Mouse (Mus musculus) midbrain, embryonic 10.5 days (tissue): Measurements from ENCODE around the gene Angptl4. TPM values are rescaled to one million over a fixed set of nuclear protein-coding genes. Genes with fewer than 3 reads are reported as not detected.

Experiments used
- DNase-seq: peaks from one replicate; pipeline ENCODE4 v3.0.0-alpha.2; 2017; ENCODE audit warnings: low spot score
- H3K27ac ChIP-seq: fragments of 300-500 bp; sonication (generic); replicated peaks from 2 replicates; pipeline ENCODE4 v1.5.1; 2016; ENCODE audit warnings: mild to moderate bottlenecking
- H3K27me3 ChIP-seq: fragments of 300-500 bp; sonication (generic); 2 replicates; pipeline ENCODE4 v1.6.1; 2016; ENCODE audit warnings: low read depth, mild to moderate bottlenecking; ENCODE audit not compliant: poor library complexity, severe bottlenecking
- H3K36me3 ChIP-seq: fragments of 300-500 bp; sonication (generic); 2 replicates; pipeline ENCODE4 v1.6.1; 2016; ENCODE audit warnings: mild to moderate bottlenecking, moderate library complexity
- H3K4me1 ChIP-seq: fragments of 300-500 bp; sonication (generic); 2 replicates; pipeline ENCODE4 v1.6.1; 2016
- H3K4me3 ChIP-seq: fragments of 300-500 bp; sonication (generic); 2 replicates; pipeline ENCODE4 v1.5.1; 2016; ENCODE audit warnings: mild to moderate bottlenecking, moderate library complexity
- H3K9me3 ChIP-seq: fragments of 300-500 bp; sonication (generic); replicated peaks from 2 replicates; pipeline ENCODE4 v1.6.1; 2016; ENCODE audit warnings: mild to moderate bottlenecking
- WGBS: fragments of 180-500 bp; shearing (Covaris S2); methylation state at CpG from one replicate; pipeline ENCODE4 v1.1.7; 2016; 5-methylcytosine and 5-hydroxymethylcytosine counted together
- polyA plus RNA-seq: library from polyadenylated mRNA; unstranded; fragments of >200 nt; fragmentation: Nextera tagmentation; extraction: Ambion mirVana; gene quantifications from 2 replicates; pipeline ENCODE4 v1.2.1, GENCODE M21; 2016

The Angptl4 gene
- polyA plus RNA-seq, 1 experiment from 2014 or later = 17.7 TPM

- H3K27ac ChIP-seq = no peak overlapping the region
- no peaks in the 10 kb centered on the region for H3K36me3 ChIP-seq
- no peaks in the 10 kb centered on the region for H3K9me3 ChIP-seq
- peaks cover 10% of the 10 kb centered on the region for H3K4me1 ChIP-seq
- WGBS = 90% methylated on average over 4 of the region's 4 CpGs
- H3K4me3 ChIP-seq = no peak overlapping the region
- no peak for DNase-seq
- H3K27me3 ChIP-seq = no peaks in the 10 kb centered on the region
These were observed 7.1 kb upstream of the Angptl4 start for GRCm38 (mm10) chr17:33788732-33789131.

GRCm38 (mm10) chr17:33786375-33786774 is 4.7 kb upstream of the Angptl4 start:
- Histone ChIP-seq H3K9me3 (no peaks in the 10 kb centered on the region), H3K27ac (no peak overlapping the region), H3K36me3 (no peaks in the 10 kb centered on the region), H3K4me1 (peaks cover 19% of the 10 kb centered on the region), H3K27me3 (peaks cover 10% of the 10 kb centered on the region), H3K4me3 (no peak overlapping the region)
- DNase-seq = no peak
- WGBS = 80% methylated on average over 18 of the region's 18 CpGs

GRCm38 (mm10) chr17:33784939-33785338 is 3.3 kb upstream of the Angptl4 start:
- DNase-seq = no peak
- peaks cover 10% of the 10 kb centered on the region for H3K27me3 ChIP-seq
- peaks cover 31% of the 10 kb centered on the region for H3K4me1 ChIP-seq
- no peak overlapping the region for H3K27ac ChIP-seq
- 91% methylated on average over 2 of the region's 2 CpGs for WGBS
- no peaks in the 10 kb centered on the region for H3K9me3 ChIP-seq
- H3K4me3 ChIP-seq = no peak overlapping the region
- no peaks in the 10 kb centered on the region for H3K36me3 ChIP-seq

DNA sequence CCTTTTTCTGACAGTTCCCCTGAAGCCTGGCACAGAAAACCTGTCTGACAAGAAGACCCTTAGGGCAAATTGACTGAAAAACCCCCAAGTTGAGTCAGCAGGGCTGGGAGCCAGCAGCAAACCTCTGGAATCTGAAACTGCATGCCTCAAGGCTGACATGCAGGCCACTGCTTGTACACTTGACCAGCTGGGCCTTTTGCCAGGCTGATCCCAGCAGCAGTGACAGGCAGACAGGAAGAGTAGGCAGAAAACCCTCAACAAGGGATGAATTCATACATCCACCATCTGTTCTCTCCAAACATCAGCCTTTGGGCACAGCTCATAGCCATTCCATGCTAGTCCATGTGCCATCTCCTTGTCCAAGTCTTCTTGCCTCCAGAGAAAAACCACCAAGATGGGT is 1.8 kb upstream of the Angptl4 start:
- H3K36me3 ChIP-seq = no peaks in the 10 kb centered on the region
- peaks cover 38% of the 10 kb centered on the region for H3K4me1 ChIP-seq
- no peak overlapping the region for H3K27ac ChIP-seq
- no peaks in the 10 kb centered on the region for H3K9me3 ChIP-seq
- DNase-seq = no peak
- peaks cover 10% of the 10 kb centered on the region for H3K27me3 ChIP-seq
- no peak overlapping the region for H3K4me3 ChIP-seq

- H3K36me3 ChIP-seq = peaks cover 9% of the 10 kb centered on the region
- peaks cover 38% of the 10 kb centered on the region for H3K4me1 ChIP-seq
- peaks cover 10% of the 10 kb centered on the region for H3K27me3 ChIP-seq
- DNase-seq = no peak
- H3K4me3 ChIP-seq = peak overlapping the region; percentile 66
- peak overlapping the region; percentile 83 for H3K27ac ChIP-seq
- WGBS = 43% methylated on average over 4 of the region's 4 CpGs
- H3K9me3 ChIP-seq = no peaks in the 10 kb centered on the region
These were observed 437 bp upstream of the Angptl4 start for GRCm38 (mm10) chr17:33782067-33782466.

DNA sequence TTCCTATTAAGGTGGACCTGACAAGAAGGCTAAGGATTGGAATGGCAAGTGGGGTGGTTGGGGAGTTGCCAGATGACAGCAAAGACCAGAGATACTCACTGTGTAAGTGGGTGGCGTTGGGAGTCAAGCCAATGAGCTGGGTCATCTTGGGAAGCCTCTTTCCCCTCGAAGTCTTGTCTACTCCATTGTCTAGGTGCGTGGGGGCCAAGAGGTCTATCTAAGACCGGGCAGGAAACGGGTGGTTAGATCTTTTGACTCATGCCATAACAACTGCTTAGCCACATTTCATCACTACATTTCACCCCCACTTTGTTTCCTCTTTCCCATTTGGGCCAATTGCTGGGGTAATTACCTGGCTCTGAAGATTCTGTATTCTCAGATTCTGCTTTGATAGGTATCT is 1.2 kb downstream of the Angptl4 start:
- DNase-seq = no peak
- peak overlapping the region; percentile 66 for H3K4me3 ChIP-seq
- WGBS = 84% methylated on average over 5 of the region's 5 CpGs
- peaks cover 30% of the 10 kb centered on the region for H3K4me1 ChIP-seq
- no peaks in the 10 kb centered on the region for H3K9me3 ChIP-seq
- H3K27ac ChIP-seq = peak overlapping the region; percentile 83; the same call in 1 of the 2 replicates
- peaks cover 10% of the 10 kb centered on the region for H3K27me3 ChIP-seq
- peaks cover 19% of the 10 kb centered on the region for H3K36me3 ChIP-seq

GRCm38 (mm10) chr17:33779967-33780295 is 1.7 kb downstream of the Angptl4 start:
- peaks cover 24% of the 10 kb centered on the region for H3K36me3 ChIP-seq
- 0 out of 2 replicates have a peak overlapping the region, but pooled peaks have one; percentile 7 for H3K4me3 ChIP-seq
- no peak overlapping the region for H3K27ac ChIP-seq
- H3K4me1 ChIP-seq = peaks cover 28% of the 10 kb centered on the region
- no peak for DNase-seq
- peaks cover 10% of the 10 kb centered on the region for H3K27me3 ChIP-seq
- H3K9me3 ChIP-seq = no peaks in the 10 kb centered on the region
- 89% methylated on average over 5 of the region's 5 CpGs for WGBS

- peak overlapping the region; percentile 7 for H3K4me3 ChIP-seq
- H3K36me3 ChIP-seq = peaks cover 24% of the 10 kb centered on the region
- H3K9me3 ChIP-seq = no peaks in the 10 kb centered on the region
- H3K4me1 ChIP-seq = peaks cover 28% of the 10 kb centered on the region
- H3K27me3 ChIP-seq = peaks cover 10% of the 10 kb centered on the region
- WGBS = 59% methylated on average over 9 of the region's 9 CpGs
- H3K27ac ChIP-seq = peak overlapping the region; percentile 39
- peak; percentile 60 for DNase-seq
These were observed 2.2 kb downstream of the Angptl4 start for GRCm38 (mm10) chr17:33779271-33779966.

DNA sequence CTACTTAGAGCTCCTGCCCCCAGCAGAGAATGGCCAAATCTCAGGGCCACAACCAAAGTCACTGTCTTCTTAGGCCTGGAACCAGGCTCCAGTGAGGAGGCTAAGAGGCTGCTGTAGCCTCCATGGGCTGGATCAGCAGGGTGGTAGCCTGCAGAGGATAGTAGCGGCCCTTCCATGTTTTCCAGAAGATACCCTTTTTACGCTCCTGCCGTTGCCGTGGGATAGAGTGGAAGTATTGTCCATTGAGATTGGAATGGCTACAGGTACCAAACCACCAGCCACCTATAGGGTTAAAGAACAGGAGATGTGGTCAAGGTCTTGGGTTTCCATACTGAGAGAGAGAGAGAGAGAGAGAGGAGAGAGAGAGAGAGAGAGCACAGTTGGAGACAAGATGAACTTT is 6.3 kb downstream of the Angptl4 start:
- Histone ChIP-seq H3K9me3 (no peaks in the 10 kb centered on the region), H3K27ac (no peak overlapping the region), H3K4me3 (no peak overlapping the region), H3K27me3 (no peaks in the 10 kb centered on the region; the same call in 1 of the 2 replicates), H3K36me3 (peaks cover 24% of the 10 kb centered on the region), H3K4me1 (peaks cover 10% of the 10 kb centered on the region)
- WGBS = 89% methylated on average over 4 of the region's 4 CpGs
- DNase-seq = no peak

DNA sequence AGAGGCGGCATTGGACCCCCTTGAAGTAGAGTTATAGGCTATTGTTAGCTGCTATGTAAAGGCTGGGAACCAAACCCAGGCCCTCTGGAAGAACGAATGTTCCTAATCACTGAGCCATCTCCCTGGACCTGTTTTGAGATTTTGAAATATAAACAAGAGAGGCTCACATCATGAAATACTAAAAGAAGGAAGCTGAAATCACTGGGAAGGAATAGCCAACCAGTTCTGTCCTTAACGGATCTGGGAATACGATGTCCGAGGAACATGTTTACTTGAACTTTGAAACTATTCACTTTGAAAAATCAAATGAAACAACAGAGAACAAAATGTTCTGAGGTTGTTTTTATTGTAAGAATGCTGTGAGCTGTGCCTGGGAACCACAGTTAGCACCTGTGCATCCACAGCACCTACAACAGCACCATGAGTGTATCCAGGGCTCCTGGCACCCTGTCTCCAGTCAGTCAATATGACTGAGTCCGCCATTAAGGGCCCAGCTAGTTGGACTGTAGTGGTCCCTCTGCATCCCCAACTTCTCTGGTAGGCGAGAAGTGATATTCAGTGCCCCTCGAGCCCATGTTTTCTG is 7.0 kb downstream of the Angptl4 start:
- H3K4me1 ChIP-seq = peaks cover 7% of the 10 kb centered on the region
- H3K4me3 ChIP-seq = no peak overlapping the region
- WGBS = 95% methylated on average over 8 of the region's 8 CpGs
- H3K9me3 ChIP-seq = no peaks in the 10 kb centered on the region
- H3K27ac ChIP-seq = no peak overlapping the region
- H3K27me3 ChIP-seq = no peaks in the 10 kb centered on the region
- no peak for DNase-seq
- peaks cover 24% of the 10 kb centered on the region for H3K36me3 ChIP-seq

DNA sequence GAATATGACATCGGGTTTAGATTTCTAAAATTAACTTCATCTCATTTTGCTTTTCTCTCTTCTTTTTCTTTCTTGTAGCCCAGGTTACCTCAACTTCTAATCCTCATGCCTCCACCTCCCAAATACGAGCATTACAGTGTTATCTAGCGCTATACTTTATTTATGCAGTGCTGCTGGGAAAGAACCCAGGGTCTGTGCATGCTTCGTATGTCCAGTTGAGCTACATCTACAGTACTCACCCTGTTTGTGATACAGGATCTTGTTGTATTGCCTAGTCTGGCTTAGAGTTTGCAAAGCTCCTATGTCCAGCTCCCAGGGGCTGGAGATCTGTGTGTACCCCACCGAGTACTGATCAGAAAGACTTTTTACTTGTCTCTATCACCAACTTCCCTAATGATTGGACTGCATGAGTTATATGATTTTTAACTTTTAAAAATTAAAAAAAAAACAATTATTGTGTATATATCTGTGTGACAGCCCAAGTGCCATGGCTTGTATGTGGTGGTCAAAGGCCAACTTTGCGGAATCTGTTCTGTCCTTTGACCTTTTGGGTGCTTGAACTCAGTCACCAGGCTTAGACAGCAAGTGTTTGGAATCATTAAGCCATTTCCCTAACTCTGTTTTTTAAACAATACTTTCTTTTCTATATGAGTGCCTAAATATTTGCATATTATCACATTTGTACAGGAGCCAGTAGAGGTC is 7.6 kb downstream of the Angptl4 start:
- H3K27ac ChIP-seq = no peak overlapping the region
- H3K4me1 ChIP-seq = peaks cover under 1% of the 10 kb centered on the region; the same call in 1 of the 2 replicates
- DNase-seq = no peak
- WGBS = 90% methylated on average over 6 of the region's 6 CpGs
- peaks cover 24% of the 10 kb centered on the region for H3K36me3 ChIP-seq
- H3K4me3 ChIP-seq = no peak overlapping the region
- no peaks in the 10 kb centered on the region for H3K27me3 ChIP-seq
- H3K9me3 ChIP-seq = no peaks in the 10 kb centered on the region

DNA sequence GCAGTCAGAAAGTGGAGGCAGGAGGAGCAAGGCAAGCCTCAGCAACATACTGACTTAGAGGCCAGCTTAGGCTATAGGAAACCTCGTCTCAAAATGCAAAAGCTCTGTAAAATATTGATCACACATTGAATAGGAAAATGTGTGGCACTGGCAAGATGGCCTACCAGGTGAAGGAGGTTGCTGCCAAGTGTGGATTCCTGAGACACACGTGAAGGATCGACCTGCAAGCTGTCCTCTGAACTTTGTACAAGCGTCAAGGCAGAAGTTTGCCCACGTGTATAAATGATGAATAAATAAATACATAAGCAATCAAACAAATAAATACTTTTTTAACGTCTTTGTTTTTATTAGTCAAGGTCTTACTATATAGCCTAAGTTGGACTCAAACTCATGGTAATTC is 8.2 kb downstream of the Angptl4 start:
- Histone ChIP-seq H3K4me3 (no peak overlapping the region), H3K9me3 (no peaks in the 10 kb centered on the region), H3K27ac (no peak overlapping the region), H3K27me3 (no peaks in the 10 kb centered on the region), H3K4me1 (no peaks in the 10 kb centered on the region), H3K36me3 (peaks cover 24% of the 10 kb centered on the region)
- DNase-seq = no peak
- WGBS = 82% methylated on average over 6 of the region's 6 CpGs

DNA sequence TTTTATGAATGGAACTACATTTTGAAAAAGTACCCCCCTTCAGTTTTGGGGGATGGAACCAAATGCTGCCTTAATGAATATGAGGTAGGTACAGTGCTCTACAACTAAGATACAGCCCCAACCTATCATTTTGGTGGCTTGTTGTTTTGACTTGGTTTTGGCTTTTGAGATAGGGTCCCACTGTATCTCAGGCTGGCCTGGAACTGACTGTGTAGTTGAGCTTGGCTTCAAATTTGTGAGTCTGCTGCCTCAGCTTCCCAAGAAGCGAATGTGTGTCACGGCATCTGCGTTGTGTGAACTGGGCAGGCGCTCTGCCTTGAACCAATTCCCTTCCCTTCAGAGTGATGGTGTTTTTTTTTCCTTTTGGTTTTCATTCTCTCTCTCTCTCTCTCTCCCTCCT is 10.0 kb downstream of the Angptl4 start:
- Histone ChIP-seq H3K27ac (no peak overlapping the region), H3K4me1 (no peaks in the 10 kb centered on the region), H3K36me3 (peaks cover 11% of the 10 kb centered on the region), H3K4me3 (no peak overlapping the region), H3K27me3 (no peaks in the 10 kb centered on the region), H3K9me3 (no peaks in the 10 kb centered on the region)
- 93% methylated on average over 4 of the region's 4 CpGs for WGBS
- DNase-seq = no peak
